Mouse (Mus musculus) spleen, adult 2 months (tissue): ENCODE measurements around the gene C730034F03Rik.

ENCODE experiments used
- CTCF ChIP-seq: fragments of 200-500 bp; IDR thresholded peaks from 2 replicates; pipeline ENCODE4 v1.5.1; 2011; ENCODE audit warnings: mild to moderate bottlenecking, inconsistent platforms; ENCODE audit not compliant: insufficient read depth, insufficient read length, insufficient replicate concordance; ENCODE audit errors: extremely low read depth
- POLR2A ChIP-seq: fragments of 200-500 bp; IDR thresholded peaks from 2 replicates; pipeline ENCODE4 v1.6.1; 2011; ENCODE audit warnings: low read depth, low read length, inconsistent platforms

DNA sequence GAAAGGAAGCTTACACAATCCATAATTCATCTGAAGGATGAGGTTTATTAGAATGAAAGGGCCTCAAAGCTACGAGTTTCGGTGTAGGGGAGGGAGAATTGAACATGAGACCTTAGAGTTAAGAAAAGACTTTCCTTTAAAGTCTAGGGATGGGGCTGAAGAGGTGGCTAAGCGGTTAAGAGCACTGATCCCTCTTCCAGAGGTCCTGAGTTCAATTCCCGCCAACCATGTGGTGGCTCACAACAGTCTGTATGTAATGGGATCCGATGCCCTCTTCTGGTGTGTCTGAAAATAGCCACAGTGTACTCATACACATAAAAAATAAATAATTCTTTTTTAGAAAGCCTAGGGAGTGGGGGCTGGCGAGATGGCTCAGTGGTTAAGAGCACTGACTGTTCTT lies 952 bp downstream of the C730034F03Rik start:
- TF ChIP-seq CTCF (no peak), POLR2A (no peak)
